Mouse (Mus musculus): ENCODE results near the gene Ccdc163. TPM values are rescaled to one million over a fixed set of nuclear protein-coding genes. Genes with fewer than 3 reads are reported as not detected.

Gene Ccdc163
- polyA plus RNA-seq (2012; rRNA removed): 32.7 and 45.1 TPM in 2 replicates

GRCm38 (mm10) chr4:116708201-116708764, at the start of gene Ccdc163, which contains the start of gene Mmachc:
Gene Ccdc163 (plus strand): TSS chr4:116708509.
Gene Mmachc (minus strand): TSS chr4:116708406.

GRCm38 (mm10) chr4:116685402-116686061, 22.8 kb upstream of the Ccdc163 start, which contains the start of gene Prdx1:
Gene Prdx1 (plus strand): TSS chr4:116685544.

GRCm38 (mm10) chr4:116720343-116721097, 12.2 kb downstream of the Ccdc163 start, which contains the start of gene Tesk2:
Gene Tesk2 (plus strand): TSS chr4:116720948.

Other genes with a start within 250 kb of the Ccdc163 start
- gene Mast2, start 244.3 kb upstream of the Ccdc163 start, polyA plus RNA-seq (2012; rRNA removed): 81.8 and 130 TPM in 2 replicates
- gene Ipp, start 201.0 kb upstream of the Ccdc163 start, polyA plus RNA-seq (2012; rRNA removed): 1.1 and 1.7 TPM in 2 replicates
- gene Tmem69, start 152.6 kb upstream of the Ccdc163 start, polyA plus RNA-seq (2012; rRNA removed): 2.3 and 2.6 TPM in 2 replicates
- gene Gpbp1l1, start 150.9 kb upstream of the Ccdc163 start, polyA plus RNA-seq (2012; rRNA removed): 18.0 and 32.4 TPM in 2 replicates
- gene Ccdc17, start 111.9 kb upstream of the Ccdc163 start, polyA plus RNA-seq (2012; rRNA removed): 46.2 and 60.7 TPM in 2 replicates
- 2.1 and 3.8 TPM in 2 replicates for gene Nasp, start 80.6 kb upstream of the Ccdc163 start, polyA plus RNA-seq (2012; rRNA removed)
- gene Akr1a1, start 56.8 kb upstream of the Ccdc163 start, polyA plus RNA-seq (2012; rRNA removed): 495 and 544 TPM in 2 replicates
- gene Prdx1, start 23.0 kb upstream of the Ccdc163 start, polyA plus RNA-seq (2012; rRNA removed): 37.5 and 56.0 TPM in 2 replicates
- gene Mmachc, start 103 bp upstream of the Ccdc163 start, polyA plus RNA-seq (2012; rRNA removed): 7.6 and 10.1 TPM in 2 replicates
- 3.3 and 4.7 TPM in 2 replicates for gene Tesk2, start 12.4 kb downstream of the Ccdc163 start, polyA plus RNA-seq (2012; rRNA removed)
- 35.7 and 36.6 TPM in 2 replicates for gene Toe1, start 99.1 kb downstream of the Ccdc163 start, polyA plus RNA-seq (2012; rRNA removed)
- gene Mutyh, start 99.2 kb downstream of the Ccdc163 start, polyA plus RNA-seq (2012; rRNA removed): 9.3 and 12.4 TPM in 2 replicates
- gene Hpdl, start 113.2 kb downstream of the Ccdc163 start, polyA plus RNA-seq (2012; rRNA removed): 2.5 and 3.4 TPM in 2 replicates
- 2.9 and 4.0 TPM in 2 replicates for gene Zswim5, start 168.9 kb downstream of the Ccdc163 start, polyA plus RNA-seq (2012; rRNA removed)

All from ovary, adult 2 months (tissue).